In genomic region chr11:62554934-62555517, GRCm38 (mm10) we compare ENCODE assay signal across 9 mouse cellular contexts. TPM values are rescaled to one million over a fixed set of nuclear protein-coding genes. Genes with fewer than 3 reads are reported as not detected.
DNase-seq lines count a peak whose midpoint lies in the region; ATAC-seq and TF ChIP-seq lines count a peak whose summit lies in the region.
"Had no signal": no experiment of that assay in that cellular context is flagged by ENCODE, and none has a peak within 500 bp of the region (broad histone marks: within the 10 kb centered on the region; RNA-seq: fewer than 3 reads in every experiment).

No protein-coding gene starts in this region.

- H3K4me1 ChIP-seq in heart, adult 2 months (ENCODE audit: control insufficient read depth, insufficient read depth, low read length), result peaks cover 3% of the 10 kb centered on the region
- H3K4me1 ChIP-seq in CH12.LX (ENCODE audit: control insufficient read depth in 1 of 2, insufficient read depth in 2 of 2), result peaks cover 6 to 41% of the 10 kb centered on the region in 2 experiments; a peak in 3 of 4 replicates
- H3K4me1 ChIP-seq in hindbrain, embryonic 10.5 days (replicated peaks), result peaks cover 25% of the 10 kb centered on the region
- peaks cover 25% of the 10 kb centered on the region for H3K4me1 ChIP-seq in liver, postnatal 0 days (ENCODE audit: insufficient read depth)

- TF ChIP-seq CTCF in heart, adult 2 months (IDR thresholded peaks at IDR 0.05), result no peak
- TF ChIP-seq CTCF in CH12.LX (conservative IDR thresholded peaks at IDR 0.05 in 1 of 2, IDR thresholded peaks at IDR 0.05 in 1 of 2; ENCODE audit: low read depth in 2 of 2, low read length in 2 of 2), result no peak
- TF ChIP-seq CTCF in liver, postnatal 0 days (IDR thresholded peaks at IDR 0.05; ENCODE audit: low read depth), result no peak

- no peak for TF ChIP-seq POLR2A in heart, adult 2 months (IDR thresholded peaks at IDR 0.05; ENCODE audit: insufficient read depth, low read depth, low read length)
- TF ChIP-seq POLR2A in CH12.LX (IDR thresholded peaks at IDR 0.05; ENCODE audit: low read depth, low read length), result no peak; the same call in 1 of the 2 replicates

- 0 out of 2 replicates have a peak overlapping the region, but pooled peaks have one; percentile 57 for H3K4me3 ChIP-seq in heart, adult 2 months
- H3K4me3 ChIP-seq in CH12.LX (replicated peaks in 1 of 3; ENCODE audit: low read depth in 2 of 3, low read length in 2 of 3, poor library complexity in 1 of 3), result no peak overlapping the region
- H3K4me3 ChIP-seq in hindbrain, embryonic 10.5 days, result peak overlapping the region; percentile 54
- H3K4me3 ChIP-seq in liver, postnatal 0 days (ENCODE audit: low read depth, low read length), result peak overlapping the region; percentile 52

- H3K27me3 ChIP-seq in heart, adult 2 months (ENCODE audit: control insufficient read depth, insufficient read depth, low read length), result no peaks in the 10 kb centered on the region
- no peaks in the 10 kb centered on the region for H3K27me3 ChIP-seq in CH12.LX (replicated peaks)
- peaks cover 6% of the 10 kb centered on the region for H3K27me3 ChIP-seq in hindbrain, embryonic 10.5 days (ENCODE audit: insufficient read depth, poor library complexity, severe bottlenecking)
- no peaks in the 10 kb centered on the region for H3K27me3 ChIP-seq in liver, postnatal 0 days (ENCODE audit: insufficient read depth, low read length)

- no peak for TF ChIP-seq RAD21 in CH12.LX (IDR thresholded peaks at IDR 0.05; ENCODE audit: low read depth, low read length)

- H3K9ac ChIP-seq in heart, adult 2 months (ENCODE audit: low read depth, low read length), result no peak overlapping the region
- H3K9ac ChIP-seq in CH12.LX (ENCODE audit: insufficient read depth, low read depth), result peak overlapping the region; percentile 89
- H3K9ac ChIP-seq in liver, postnatal 0 days (replicated peaks), result no peak overlapping the region

- no peak overlapping the region for H3K27ac ChIP-seq in heart, adult 2 months
- H3K27ac ChIP-seq in CH12.LX (ENCODE audit: insufficient read depth, low read depth), result no peak overlapping the region
- no peak overlapping the region for H3K27ac ChIP-seq in hindbrain, embryonic 10.5 days
- H3K27ac ChIP-seq in liver, postnatal 0 days (ENCODE audit: low read depth), result no peak overlapping the region

- dilution Hi-C loops in CH12.LX (cut with MboI; ENCODE audit: extremely low pct_ligation_motif_present, extremely low pct_unique_long_range_greater_than_20kb, low sequenced_read_pairs), result no loop called here

- no peaks in the 10 kb centered on the region for H3K79me2 ChIP-seq in heart, adult 2 months (replicated peaks; ENCODE audit: control insufficient read depth, insufficient read depth, low read length)
- H3K79me2 ChIP-seq in CH12.LX (replicated peaks; ENCODE audit: control insufficient read depth, extremely low read depth, insufficient read depth, poor library complexity, severe bottlenecking), result peaks cover 31% of the 10 kb centered on the region

- peak overlapping the region; percentile 99 for H3K4me2 ChIP-seq in CH12.LX (ENCODE audit: insufficient read depth, low read depth, poor library complexity, severe bottlenecking)
- peak overlapping the region; percentile 74 for H3K4me2 ChIP-seq in liver, postnatal 0 days (ENCODE audit: low read depth, low read length)

- no peak for TF ChIP-seq EP300 in heart, adult 2 months (IDR thresholded peaks at IDR 0.05; ENCODE audit: insufficient read depth, low read depth, low read length)
- TF ChIP-seq EP300 in CH12.LX (IDR thresholded peaks at IDR 0.05; ENCODE audit: low read length), result no peak
- TF ChIP-seq EP300 in liver, postnatal 0 days (IDR thresholded peaks at IDR 0.05; ENCODE audit: low read depth), result no peak

- in situ Hi-C loops in CH12.LX (cut with MboI; ENCODE audit: low pct_ligation_motif_present, low pct_unique_long_range_greater_than_20kb, low sequenced_read_pairs), result no loop called here

- H3K9me3 ChIP-seq in CH12.LX (replicated peaks; ENCODE audit: low read length), result no peaks in the 10 kb centered on the region
- H3K9me3 ChIP-seq in hindbrain, embryonic 10.5 days, result no peaks in the 10 kb centered on the region
- no peaks in the 10 kb centered on the region for H3K9me3 ChIP-seq in liver, postnatal 0 days (ENCODE audit: low read length)

- no peak for DNase-seq in heart, adult 2 months
- DNase-seq in heart, postnatal 14 days, result no peak
- no peak for DNase-seq in CH12.LX (ENCODE audit: extremely low read depth)
- DNase-seq in hindbrain, embryonic 10.5 days (ENCODE audit: low spot score), result no peak
- DNase-seq in liver, postnatal 0 days, result no peak
- no peak for DNase-seq in layer of hippocampus, adult 18-20 months (ENCODE audit: low spot score in 2 of 2)
- no peak for DNase-seq in urinary bladder, postnatal 4 days (ENCODE audit: low spot score in 2 of 2)
- no peak for DNase-seq in left cerebral cortex, postnatal 36 days (ENCODE audit: low spot score in 2 of 2)

- H3K36me3 ChIP-seq in heart, adult 2 months (ENCODE audit: control insufficient read depth, insufficient read depth, low read length), result peaks cover 26% of the 10 kb centered on the region
- peaks cover 18 to 24% of the 10 kb centered on the region in 2 experiments for H3K36me3 ChIP-seq in CH12.LX (replicated peaks in 1 of 2; ENCODE audit: control insufficient read depth in 1 of 2, insufficient read depth in 1 of 2, low read length in 1 of 2)
- H3K36me3 ChIP-seq in hindbrain, embryonic 10.5 days, result peaks cover 30% of the 10 kb centered on the region
- H3K36me3 ChIP-seq in liver, postnatal 0 days (replicated peaks; ENCODE audit: insufficient read depth, low read length), result peaks cover 24% of the 10 kb centered on the region

- no peak for ATAC-seq in liver, postnatal 0 days
- ATAC-seq: inflammation-experienced regulatory T-cells, adult 6 months had no signal

- intact Hi-C loops in heart, adult 2 months (cut with DNase I), result loop anchor here (5.0 kb wide), 1 partner anchor 92 kb away; the partner anchor contains the start of genes Lrrc75a and Mmgt2
- intact Hi-C loops in heart, postnatal 14 days (cut with DNase I), result loop anchor here (2.0 to 5.0 kb wide), 2 partner anchors 20 to 98 kb away; partner anchors contain the start of genes Ncor1, Pigl and Trpv2
- intact Hi-C loops in left cerebral cortex, postnatal 36 days (cut with DNase I), result no loop called here

TF ChIP-seq in CH12.LX, 34 proteins besides CTCF, POLR2A, EP300 and RAD21:
- 0 out of 2 replicates have a peak, but pooled peaks have one; percentile 34 for TF ChIP-seq MYC (IDR thresholded peaks at IDR 0.05; ENCODE audit: low read depth, low read length)
- 0 out of 2 replicates have a peak, but pooled peaks have one; percentile 47 for TF ChIP-seq ZMIZ1 (IDR thresholded peaks at IDR 0.05; ENCODE audit: low read depth, low read length)
- peak; percentile 79 for TF ChIP-seq POLR2AphosphoS2 (IDR thresholded peaks at IDR 0.05; ENCODE audit: low read depth, low read length)
- 0 out of 2 replicates have a peak, but pooled peaks have one; percentile 2 for TF ChIP-seq CHD1 (IDR thresholded peaks at IDR 0.05; ENCODE audit: low read depth, low read length)
- TF ChIP-seq ZC3H11A (IDR thresholded peaks at IDR 0.05; ENCODE audit: low read depth, low read length), result no peak
- peak; percentile 37; the same call in 1 of the 2 replicates for TF ChIP-seq NELFE (IDR thresholded peaks at IDR 0.05; ENCODE audit: low read depth, low read length)
- 0 out of 2 replicates have a peak, but pooled peaks have one; percentile 8 for TF ChIP-seq CHD2 (IDR thresholded peaks at IDR 0.05; ENCODE audit: low read length)
- no peak for TF ChIP-seq MXI1 (IDR thresholded peaks at IDR 0.05; ENCODE audit: low read depth, low read length)
- 0 out of 2 replicates have a peak, but pooled peaks have one; percentile 4 for TF ChIP-seq MAFK (IDR thresholded peaks at IDR 0.05; ENCODE audit: insufficient replicate concordance, low read length)
- no peak for TF ChIP-seq ETS1 (conservative IDR thresholded peaks at IDR 0.05; ENCODE audit: low read depth, low read length)

RNA-seq across cellular contexts. Expression of gene Ubb, which starts 4.1 kb away (rescaled TPM):
- total RNA-seq in heart, adult 2 months (2021), result 100 to 1,000 TPM; 626 to 699 TPM
- 1,026 and 1,119 TPM in 2 replicates for polyA plus RNA-seq in heart, adult 2 months (2012; rRNA removed)
- total RNA-seq in heart, postnatal 14 days (2021), result 100 to 1,000 TPM; 658 to 665 TPM
- 2,030 and 2,098 TPM in 2 replicates for total RNA-seq in CH12.LX (2012; rRNA removed)
- total RNA-seq in CH12.LX (2014; rRNA removed), result 929 and 1,092 TPM in 2 replicates
- polyA plus RNA-seq in CH12.LX (2012; ENCODE audit: insufficient read length, low read depth), result 1,487 and 1,562 TPM in 2 replicates
- 3,368 and 3,918 TPM in 2 replicates for polyA plus RNA-seq in hindbrain, embryonic 10.5 days (2016; fragmentation: Nextera tagmentation; extraction: Ambion mirVana)
- 1,161 and 1,214 TPM in 2 replicates for polyA plus RNA-seq in liver, postnatal 0 days (2015; fragmentation: Nextera tagmentation; extraction: Ambion mirVana)
- 1,000 to 10,000 TPM; 1,877 to 1,910 TPM for total RNA-seq in layer of hippocampus, adult 18-20 months (2021)
- total RNA-seq in left cerebral cortex, postnatal 36 days (2021), result 1,000 to 10,000 TPM; 1,698 to 1,876 TPM

RNA-seq across cellular contexts. Expression of gene Cenpv, which starts 16.0 kb away (rescaled TPM):
- 10 to 100 TPM; 25.0 to 25.8 TPM for total RNA-seq in heart, adult 2 months (2021)
- polyA plus RNA-seq in heart, adult 2 months (2012; rRNA removed), result 30.8 and 54.7 TPM in 2 replicates
- 10 to 100 TPM; 16.8 to 20.0 TPM for total RNA-seq in heart, postnatal 14 days (2021)
- total RNA-seq in CH12.LX (2012; rRNA removed) (98.8 and 107 TPM in 2 replicates), CH12.LX (2014; rRNA removed) (24.1 and 24.4 TPM in 2 replicates)
- polyA plus RNA-seq in CH12.LX (2012; ENCODE audit: insufficient read length, low read depth), result 24.9 and 33.6 TPM in 2 replicates
- 27.8 and 39.0 TPM in 2 replicates for polyA plus RNA-seq in hindbrain, embryonic 10.5 days (2016; fragmentation: Nextera tagmentation; extraction: Ambion mirVana)
- polyA plus RNA-seq in liver, postnatal 0 days (2015; fragmentation: Nextera tagmentation; extraction: Ambion mirVana), result 9.8 and 14.0 TPM in 2 replicates
- total RNA-seq in layer of hippocampus, adult 18-20 months (2021), result 10 to 100 TPM; 37.5 to 42.7 TPM
- total RNA-seq in left cerebral cortex, postnatal 36 days (2021), result 10 to 100 TPM; 38.7 to 47.9 TPM

RNA-seq across cellular contexts. Expression of gene Trpv2, which starts 19.3 kb away (rescaled TPM):
- total RNA-seq in heart, adult 2 months (2021), result 1 to 10 TPM; 2.6 to 3.5 TPM
- polyA plus RNA-seq in heart, adult 2 months (2012; rRNA removed), result 4.6 and 5.6 TPM in 2 replicates
- total RNA-seq in heart, postnatal 14 days (2021), result 1 to 10 TPM; 3.4 to 4.5 TPM
- 58.7 and 59.3 TPM in 2 replicates for total RNA-seq in CH12.LX (2012; rRNA removed)
- 36.0 and 39.2 TPM in 2 replicates for total RNA-seq in CH12.LX (2014; rRNA removed)
- 42.3 and 46.2 TPM in 2 replicates for polyA plus RNA-seq in CH12.LX (2012; ENCODE audit: insufficient read length, low read depth)
- 6.2 and 6.5 TPM in 2 replicates for polyA plus RNA-seq in hindbrain, embryonic 10.5 days (2016; fragmentation: Nextera tagmentation; extraction: Ambion mirVana)
- 4.7 and 5.4 TPM in 2 replicates for polyA plus RNA-seq in liver, postnatal 0 days (2015; fragmentation: Nextera tagmentation; extraction: Ambion mirVana)
- 10 to 100 TPM; 12.8 to 14.9 TPM for total RNA-seq in layer of hippocampus, adult 18-20 months (2021)
- 10 to 100 TPM; 17.5 to 19.2 TPM for total RNA-seq in left cerebral cortex, postnatal 36 days (2021)

Comparison
In these comparisons a context has a peak if more than half of its experiments do, and no peak if none do; other contexts are left out.
1. H3K4me3 ChIP-seq: peak in heart, adult 2 months (single experiment), hindbrain, embryonic 10.5 days (single experiment) and liver, postnatal 0 days (single experiment); none in CH12.LX (0 of 3).